Mouse (Mus musculus): Measurements from ENCODE around the gene Tcp11l1.

The Tcp11l1 gene

DNA sequence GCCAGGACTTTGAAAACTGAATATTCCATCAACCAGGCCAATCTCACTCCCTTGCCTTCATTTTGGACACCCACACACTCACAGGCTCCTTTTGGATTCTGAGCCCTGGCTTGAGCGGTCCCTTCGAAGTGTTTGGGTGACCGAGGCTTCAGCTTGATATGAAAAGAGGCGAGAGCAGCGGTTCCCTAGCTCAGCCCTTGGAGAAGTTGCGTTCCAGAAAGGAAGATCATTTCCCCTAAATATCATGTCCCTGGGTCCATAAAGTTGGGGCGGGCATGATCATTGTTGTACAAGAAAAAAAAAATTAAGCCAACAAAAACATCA is 479 bp upstream of the Tcp11l1 start:
- DNase-seq (ENCODE audit: low spot score in 2 of 2): no peak

DNA sequence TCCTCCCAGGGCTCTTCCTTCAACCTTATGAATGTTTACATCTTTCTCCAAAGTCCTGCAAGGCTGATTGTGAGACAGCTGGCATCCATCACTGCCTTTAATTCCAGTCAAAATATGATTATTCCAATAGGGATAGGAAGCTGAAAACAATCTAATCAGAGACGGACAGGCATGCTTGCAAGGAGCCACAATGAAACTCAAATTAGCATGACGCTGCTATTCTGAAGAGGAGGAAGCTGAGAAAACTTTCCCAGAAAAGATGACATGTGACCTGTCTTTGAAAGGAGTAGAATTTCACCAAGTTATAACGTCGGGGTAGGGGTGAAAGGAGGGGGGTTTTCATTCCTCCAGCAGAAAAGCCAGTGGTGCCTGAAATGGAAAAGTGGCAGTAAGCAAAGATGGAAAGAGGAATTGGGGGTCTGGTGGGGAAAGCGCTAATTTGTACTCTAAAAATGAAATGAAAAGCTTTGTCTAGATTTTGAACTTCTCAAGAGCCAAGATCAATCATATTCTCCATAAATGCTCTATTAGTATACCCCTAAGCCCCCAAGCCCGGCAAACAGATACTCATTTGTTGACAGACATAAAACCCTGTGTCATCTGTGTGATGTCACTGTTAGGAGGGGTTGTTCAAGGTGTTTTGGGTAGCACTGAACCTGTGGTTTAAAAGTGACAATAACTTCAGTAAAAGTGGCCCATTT is 1.1 kb downstream of the Tcp11l1 start:
- DNase-seq (ENCODE audit: low spot score in 2 of 2): no peak

DNA sequence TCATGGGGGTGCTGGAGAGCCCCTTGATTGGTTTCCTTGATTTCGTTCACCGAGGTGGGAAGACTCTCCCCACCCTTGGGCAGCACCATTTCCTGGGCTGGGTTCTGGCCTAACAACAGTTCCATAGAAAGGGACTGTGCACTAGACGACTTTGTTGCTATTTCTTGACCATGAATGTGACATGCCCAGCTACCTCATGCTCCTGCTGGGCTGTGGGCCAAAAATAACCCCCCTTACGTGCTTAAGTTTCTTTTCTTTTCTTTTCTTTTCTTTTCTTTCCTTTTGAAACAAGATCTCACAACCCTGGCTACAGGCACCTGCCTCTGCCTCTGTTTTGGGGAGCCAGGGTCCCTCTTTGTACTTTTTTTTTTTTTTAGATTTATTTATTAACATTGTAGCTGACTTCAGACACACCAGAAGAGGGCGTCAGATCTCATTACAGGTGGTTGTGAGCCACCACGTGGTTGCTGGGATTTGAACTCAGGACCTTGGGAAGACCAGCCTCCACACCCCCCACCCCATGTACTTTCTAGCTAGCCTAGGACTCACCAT is 2.1 kb downstream of the Tcp11l1 start:
- DNase-seq (ENCODE audit: low spot score in 2 of 2): no peak

DNA sequence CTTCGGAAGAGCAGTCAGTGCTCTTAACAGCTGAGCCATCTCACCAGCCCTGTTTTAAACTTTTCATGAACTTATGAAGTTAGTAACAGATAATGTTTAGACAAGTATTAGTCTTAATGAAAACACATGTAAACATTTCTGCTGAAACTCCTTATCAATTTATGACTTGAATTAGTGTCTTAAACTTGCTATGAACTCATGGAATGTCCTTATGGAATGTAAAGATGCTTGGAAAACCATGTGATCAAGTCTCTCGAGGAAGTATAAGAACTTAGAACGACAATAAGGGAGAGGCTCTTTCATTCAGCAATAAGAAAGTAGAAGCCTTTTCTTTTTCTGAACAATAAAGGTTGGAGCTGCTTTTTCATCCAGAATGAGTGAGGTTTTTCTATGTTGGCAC is 7.6 kb downstream of the Tcp11l1 start:
- DNase-seq (ENCODE audit: low spot score in 2 of 2): no peak

DNA sequence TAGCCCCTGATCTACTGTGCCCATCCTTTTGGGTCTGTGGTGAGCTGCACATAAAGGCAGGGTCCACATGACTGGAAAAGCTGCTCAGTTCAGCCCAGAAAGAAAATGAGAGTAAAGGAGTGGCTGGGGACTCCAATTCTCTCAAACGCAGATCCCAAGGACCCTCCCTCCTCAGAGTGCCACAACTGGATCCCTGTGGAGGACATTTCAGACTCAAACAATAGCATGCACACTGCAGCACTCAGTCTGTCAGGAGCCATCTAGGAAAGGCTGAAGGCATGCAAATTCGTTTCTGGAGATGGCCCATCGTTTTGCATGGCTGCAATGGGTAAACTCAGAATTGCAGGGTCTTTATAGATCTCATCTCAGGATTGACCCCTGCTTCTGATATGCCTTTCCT is 8.8 kb downstream of the Tcp11l1 start:
- no peak for DNase-seq (ENCODE audit: low spot score in 2 of 2)

DNA sequence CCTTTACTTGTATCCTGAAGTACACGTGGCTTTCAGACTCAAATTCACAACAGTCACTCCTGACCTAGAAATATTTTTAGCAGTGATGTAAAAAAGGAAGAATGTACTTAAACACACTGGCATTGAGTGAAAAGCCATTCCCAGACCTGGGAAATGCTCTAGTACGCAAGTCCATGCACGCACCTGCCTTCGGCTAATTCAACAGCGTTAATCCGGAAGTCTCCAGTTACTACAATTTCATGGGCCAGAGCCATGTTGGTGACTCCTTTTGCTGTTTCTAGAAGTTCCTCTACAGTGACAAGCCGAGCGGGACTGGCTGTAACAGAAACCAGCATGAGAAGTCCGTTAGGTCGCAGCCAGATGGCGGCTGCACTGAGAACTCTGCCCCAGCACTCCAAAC is 12.3 kb downstream of the Tcp11l1 start:
- no peak for DNase-seq (ENCODE audit: low spot score in 2 of 2)

DNA sequence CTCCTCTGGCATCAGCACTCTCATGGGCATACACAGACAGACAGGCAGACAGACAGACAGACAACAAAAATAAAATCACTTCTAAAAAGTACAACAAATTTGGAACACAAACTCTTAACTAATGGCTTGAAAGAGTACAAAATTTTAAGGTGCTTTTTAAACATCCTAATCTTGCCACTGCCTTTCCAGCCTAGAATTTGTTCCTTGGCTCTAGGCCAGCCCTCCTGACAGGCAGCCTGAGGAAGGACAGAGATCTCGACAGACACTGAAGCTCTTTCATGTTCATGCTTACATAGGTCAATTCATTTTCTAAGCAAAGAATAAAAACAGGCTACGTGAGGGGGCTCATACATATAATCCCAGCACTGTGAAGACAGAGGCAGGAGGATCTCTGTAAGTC is 19.4 kb downstream of the Tcp11l1 start:
- DNase-seq (ENCODE audit: low spot score in 2 of 2): no peak

DNA sequence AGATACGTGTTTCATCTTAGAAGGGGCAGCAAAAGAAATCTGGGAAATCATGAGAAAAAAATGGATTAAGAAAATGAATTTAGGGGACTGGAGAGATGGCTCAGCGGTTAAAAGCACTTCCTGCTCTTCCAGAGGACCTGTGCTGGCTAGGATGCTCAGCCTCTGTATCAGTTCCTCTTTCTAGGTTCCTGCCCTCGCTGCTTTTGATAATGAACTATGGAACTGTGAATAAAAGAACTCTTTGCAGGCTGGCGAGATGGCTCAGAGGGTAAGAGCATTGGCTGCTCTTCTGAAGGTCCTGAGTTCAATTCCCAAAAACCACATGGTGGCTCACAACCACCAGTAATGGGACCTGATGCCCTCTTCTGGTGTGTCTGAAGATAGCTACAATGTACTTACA is 21.2 kb downstream of the Tcp11l1 start:
- DNase-seq (ENCODE audit: low spot score in 2 of 2): no peak

DNA sequence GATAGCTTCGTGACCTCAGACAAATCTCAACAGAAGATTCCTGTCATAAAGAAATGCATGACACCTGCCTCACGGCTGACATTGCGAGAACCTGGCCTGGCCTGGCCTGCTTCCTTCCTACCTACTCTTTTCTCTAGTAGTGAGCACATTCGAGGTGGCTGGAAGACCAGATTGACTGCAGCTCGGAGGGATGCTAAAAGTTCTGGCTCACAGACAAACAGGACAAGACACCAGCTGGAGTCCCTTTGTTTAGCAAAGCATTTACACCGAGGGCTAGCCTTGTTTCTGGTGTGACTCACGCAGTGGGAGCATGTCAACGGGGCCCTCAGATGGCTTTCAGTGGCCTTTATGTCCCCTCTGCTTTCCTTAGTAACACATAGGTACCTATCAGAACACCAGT is 23.2 kb downstream of the Tcp11l1 start:
- no peak for DNase-seq (ENCODE audit: low spot score in 2 of 2)

DNA sequence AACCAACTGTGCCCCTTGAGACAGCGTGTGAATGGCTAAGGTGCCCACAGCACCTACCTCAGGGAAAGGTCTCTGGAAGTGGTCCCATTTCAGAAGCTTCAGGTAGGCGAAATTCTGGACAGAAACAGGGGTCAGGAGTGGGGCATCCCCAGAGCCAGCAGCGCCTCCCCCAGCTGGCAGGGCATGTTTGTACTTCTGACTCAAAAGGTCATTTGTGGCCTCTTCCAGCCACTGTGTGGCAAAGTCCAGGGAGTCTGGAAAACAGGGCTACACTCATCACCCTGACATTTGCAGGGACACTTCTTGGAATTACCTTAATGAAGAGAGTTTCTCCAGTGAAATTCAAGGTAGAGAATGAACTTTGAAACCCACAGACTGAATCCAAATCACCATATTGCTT is 23.6 kb downstream of the Tcp11l1 start:
- DNase-seq (ENCODE audit: low spot score in 2 of 2): no peak

DNA sequence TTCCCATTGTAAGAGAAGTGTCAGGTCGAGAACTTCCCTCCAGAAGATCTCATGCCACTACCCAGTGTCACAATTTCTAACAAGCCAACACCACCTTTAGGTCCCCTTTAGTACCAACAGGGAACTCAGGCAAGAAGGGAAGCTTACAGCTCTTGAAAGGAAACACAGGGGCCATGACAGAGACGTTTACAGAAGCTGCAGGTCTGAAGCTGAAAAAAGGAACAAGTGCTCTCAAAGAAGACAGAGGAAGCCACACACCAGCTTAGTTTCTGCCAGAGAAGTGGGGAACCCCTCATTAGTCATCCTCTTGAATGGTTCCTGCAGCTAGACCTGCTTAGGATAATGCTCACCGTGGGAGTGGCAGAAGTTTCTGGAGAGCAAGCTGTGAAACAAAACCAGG is 24.7 kb downstream of the Tcp11l1 start:
- DNase-seq (ENCODE audit: low spot score in 2 of 2): no peak

DNA sequence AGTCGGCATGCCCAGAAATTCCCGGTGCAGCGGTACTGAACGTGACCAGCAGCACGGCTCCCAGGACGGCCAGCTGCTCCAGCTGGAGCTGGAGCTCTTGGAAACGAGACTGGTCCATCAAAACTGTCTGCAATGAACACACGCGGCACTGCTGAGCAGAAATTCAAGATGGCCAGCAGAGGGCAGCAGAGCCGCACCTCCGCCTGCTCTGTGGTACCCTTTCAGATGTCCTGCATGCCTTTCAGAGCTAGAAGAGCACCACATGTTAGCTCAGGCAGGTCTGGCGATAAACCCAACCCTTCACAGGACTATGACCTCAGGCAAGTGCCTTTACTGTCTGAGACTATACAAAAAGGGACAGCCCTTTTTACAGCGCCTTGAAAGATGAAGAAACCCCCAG is 26.6 kb downstream of the Tcp11l1 start:
- DNase-seq (ENCODE audit: low spot score in 2 of 2): peak; percentile 54 to 75

DNA sequence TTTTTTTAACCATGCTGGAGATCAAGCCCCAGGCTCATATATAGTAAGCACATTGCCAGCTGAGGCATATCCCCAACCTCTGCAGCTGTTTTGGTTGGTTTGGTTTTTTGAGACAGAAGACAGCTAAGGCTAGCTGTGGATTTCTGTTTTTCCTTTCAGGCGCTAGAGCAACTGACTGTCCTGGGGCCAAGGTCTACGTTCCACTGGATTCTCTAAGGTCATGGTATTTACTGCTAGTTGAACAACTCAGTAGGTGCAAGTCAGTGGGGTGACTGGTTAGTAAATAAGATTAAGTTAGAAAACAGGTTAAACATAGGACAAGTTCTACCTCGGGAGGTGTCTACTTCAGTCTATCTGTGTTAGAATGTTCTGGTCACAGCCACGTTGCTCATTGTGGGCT is 27.2 kb downstream of the Tcp11l1 start:
- no peak for DNase-seq (ENCODE audit: low spot score in 2 of 2)

DNA sequence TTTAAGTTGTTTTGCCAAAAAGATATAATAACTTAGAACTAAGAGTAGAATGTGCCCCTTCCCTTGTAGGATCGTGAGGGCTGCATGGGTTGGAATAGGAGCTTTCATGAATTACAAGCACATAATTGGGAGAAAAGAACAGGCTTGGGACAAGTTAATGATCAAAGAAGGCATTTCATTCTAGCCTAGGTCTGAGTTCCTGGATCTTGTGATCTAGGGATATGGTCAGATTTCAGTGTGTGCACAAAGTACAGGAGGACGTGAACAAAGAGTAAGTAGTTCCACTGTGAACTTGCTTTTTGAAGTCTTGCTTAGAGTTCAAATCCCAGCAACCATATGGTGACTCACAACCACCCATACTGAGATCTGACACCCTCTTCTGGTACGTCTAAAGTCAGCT is 34.6 kb downstream of the Tcp11l1 start:
- no peak for DNase-seq (ENCODE audit: low spot score in 2 of 2)

DNA sequence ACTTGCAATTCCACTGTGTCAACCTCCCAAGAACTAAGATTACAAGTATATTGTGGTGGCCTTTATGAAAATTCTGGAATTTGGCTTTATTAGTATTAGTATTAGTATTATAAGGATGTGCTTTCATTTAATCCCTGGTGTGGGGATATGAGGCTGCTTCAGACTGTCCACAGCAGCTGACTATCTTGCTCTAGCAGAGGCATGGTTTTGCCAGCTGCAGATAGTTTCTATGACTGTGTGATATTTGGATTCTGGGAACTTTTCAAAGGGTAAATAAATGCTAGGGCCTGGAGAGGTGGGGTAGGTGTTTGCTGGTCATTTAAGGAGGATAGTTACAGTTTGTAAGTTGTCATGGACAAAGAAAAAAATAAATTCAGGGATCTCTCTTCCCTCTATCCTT is 40.2 kb downstream of the Tcp11l1 start:
- DNase-seq (ENCODE audit: low spot score in 2 of 2): no peak

DNA sequence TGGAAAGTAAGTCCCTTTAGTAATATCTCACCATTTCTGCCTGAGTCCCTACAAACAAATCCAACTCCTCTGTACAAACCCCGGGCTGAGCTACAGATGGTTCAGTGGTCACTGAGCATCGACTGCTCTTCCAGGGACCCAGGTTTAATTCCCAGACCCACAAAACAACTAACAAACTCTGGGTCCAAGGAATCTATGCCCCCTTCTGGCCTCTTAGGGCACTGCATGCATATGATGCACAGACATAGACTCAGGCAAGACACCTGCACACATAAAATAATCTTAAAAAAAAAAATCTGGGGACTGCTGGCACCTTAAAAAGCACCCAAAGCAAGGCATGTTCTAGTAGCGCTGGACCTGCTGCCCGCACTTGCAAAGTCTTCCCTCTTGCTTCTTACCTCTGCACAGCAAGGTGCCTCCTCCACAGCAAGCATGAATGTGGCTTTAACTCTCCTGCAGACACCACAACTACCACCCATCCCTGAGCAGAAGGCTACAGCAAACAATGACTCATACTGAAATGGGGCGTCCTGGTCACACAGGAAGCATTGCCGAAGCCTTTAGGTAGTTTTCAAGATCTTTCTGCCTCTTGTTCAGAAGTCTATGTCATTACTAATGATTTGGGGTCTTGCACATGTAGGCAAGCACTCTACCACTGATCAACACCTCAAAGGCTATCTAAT is 42.7 kb downstream of the Tcp11l1 start:
- no peak for DNase-seq (ENCODE audit: low spot score in 2 of 2)

DNA sequence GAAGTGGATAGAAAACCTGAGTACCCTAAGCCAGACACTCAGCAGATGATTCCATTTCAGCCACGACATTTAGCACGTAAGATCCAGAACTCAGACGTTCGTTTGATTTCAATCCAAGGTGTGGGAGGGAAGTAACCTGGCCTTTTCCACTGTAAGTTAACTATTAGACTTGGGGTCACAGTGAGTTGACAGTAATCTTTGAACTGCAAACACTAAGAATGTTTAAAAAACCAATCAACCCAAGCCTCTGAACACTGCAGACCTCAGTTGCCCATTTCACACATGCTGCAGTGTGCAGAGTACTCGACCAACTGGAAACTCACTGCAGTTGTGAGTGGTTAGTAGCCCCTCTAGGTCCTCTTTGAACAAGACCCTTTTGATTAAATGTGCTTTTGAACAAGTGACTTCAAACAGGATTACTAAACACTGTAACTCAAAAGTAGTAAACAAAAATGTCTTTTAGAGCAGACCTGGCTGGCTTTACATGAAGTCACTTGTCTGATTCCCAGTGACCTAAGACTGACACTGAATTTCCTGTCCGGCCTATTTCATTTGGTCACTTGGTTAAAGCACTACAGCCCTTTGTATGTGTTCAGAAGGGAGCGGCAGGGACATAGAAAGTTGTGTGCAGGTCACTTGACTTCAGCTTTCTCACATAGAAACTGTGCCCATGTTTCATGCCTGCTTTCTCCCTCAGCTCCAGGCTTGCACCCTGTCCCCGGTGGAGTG is 48.4 kb downstream of the Tcp11l1 start:
- DNase-seq (ENCODE audit: low spot score in 2 of 2): no peak

DNA sequence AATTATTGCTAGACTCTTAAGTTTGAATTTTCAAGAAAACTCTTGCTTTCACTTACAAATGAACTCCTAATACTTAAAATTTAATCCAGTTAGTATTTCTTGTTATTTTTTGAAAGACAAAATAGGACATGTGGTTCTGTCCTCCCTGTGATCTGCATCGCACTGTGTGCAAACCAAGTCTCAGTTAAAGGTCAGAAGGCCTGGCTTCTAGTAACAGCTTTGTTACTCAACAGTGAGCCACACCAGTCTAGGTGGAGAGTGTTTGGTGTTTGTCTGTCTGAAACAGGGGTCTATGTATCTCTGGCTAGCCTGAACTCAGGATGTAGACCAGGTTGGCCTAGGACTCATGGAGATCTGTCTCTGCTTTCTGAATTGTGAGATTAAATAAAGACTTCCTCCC is 53.3 kb downstream of the Tcp11l1 start:
- DNase-seq (ENCODE audit: low spot score in 2 of 2): no peak

DNA sequence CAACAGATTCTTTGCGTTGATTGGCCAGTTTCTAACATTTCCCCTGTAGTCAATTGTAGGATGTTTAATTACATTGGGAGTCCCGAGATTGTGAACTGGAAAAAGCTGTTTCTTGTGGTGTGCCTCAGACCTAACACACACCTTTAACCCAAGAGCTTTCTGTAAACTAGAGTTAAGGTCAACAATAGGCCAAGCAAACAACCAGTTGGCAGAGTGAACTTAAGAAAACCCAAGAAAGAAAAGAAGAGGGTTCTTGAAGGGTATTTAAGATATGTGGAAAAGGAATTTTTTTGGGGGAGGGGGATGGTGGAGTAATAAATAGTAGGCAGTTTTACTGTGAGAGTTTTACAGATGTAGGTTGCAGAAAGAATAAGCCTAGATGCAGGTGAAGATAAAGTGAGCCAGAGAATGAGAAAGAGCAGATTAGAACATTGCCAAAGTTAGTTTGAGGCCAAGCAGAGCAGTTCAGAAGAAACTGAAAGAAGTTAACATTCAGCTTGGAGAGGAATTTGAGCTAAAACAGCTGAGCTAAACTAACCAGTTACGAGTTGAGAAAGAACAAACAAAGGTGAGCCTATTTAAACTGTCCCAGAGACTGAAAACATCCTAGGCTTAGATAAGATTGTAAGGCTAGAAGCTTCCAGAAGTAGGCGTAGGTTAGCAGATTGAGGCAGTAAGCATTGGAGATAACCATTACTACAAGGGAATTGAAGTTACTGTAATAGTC is 95.8 kb downstream of the Tcp11l1 start:
- DNase-seq (ENCODE audit: low spot score in 2 of 2): no peak

DNA sequence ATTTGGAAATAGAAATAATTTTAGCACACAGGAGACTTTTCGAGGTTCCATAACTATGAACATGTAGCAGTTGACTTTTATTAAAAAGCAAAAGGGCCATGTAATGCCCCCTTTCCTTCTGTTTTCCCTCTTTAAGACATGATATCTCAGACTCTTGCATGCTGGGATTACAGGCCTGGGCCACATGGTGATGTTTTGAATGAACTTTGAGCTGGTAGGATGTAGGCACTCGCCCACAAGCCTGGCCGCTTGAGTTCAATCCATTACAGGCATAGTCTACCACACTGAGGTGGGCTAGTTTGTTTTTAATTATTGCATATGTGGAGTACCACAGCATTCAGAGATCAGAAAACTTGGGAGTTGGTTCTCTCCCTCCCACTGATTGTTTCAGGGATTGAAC is 97.2 kb downstream of the Tcp11l1 start:
- DNase-seq (ENCODE audit: low spot score in 2 of 2): no peak

All from frontal cortex, postnatal 14 days (tissue).